Mouse (Mus musculus): ENCODE results near the gene Iqck. TPM values are rescaled to one million over a fixed set of nuclear protein-coding genes. Genes with fewer than 3 reads are reported as not detected.
A peak's percentile ranks its signal among the peaks of the same experiment; 100 is the strongest.

Iqck gene
- polyA plus RNA-seq (2015; fragmentation: Nextera tagmentation; extraction: Ambion mirVana), result 3.9 and 4.5 TPM in 2 replicates

DNA sequence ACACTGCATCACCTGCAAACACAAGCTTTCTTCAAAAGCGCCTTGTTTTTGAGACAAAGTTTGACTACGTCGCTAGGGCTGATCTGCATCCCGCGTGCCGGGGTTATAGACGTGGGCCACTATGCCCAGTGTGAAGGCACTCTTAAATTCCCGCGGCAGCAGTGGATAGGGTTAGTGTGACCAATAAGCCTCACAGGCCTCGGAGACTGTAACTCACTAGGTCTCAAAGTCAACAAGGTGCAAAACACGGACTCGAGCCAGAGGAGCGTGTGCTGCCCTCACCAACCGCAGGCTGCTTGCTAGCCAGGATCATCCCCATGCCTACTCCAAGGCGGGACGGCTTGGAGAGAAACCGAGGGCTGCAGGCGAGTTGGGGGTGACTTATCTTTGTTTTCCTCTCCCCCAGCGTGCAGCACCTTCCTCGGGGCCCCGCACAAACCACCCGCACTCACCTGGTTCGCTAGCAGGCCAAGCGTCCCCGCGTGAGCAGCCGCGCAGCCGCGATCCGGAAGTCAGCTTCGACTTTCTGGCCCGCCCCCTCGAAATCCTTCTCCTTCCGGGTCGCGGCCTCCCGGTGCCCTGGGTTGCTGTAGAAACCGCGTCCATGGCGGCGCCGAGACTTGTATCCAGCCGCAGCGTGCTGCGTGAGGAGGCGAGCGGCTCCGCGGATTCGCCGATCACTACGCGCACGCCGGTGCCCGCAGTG lies at the start of gene Iqck:
Iqck (plus strand) TSS at position 582 of the 706 bp plus-strand sequence.
- Histone ChIP-seq H3K9me3 (ENCODE audit: control insufficient read depth, low read length) (no peaks in the 10 kb centered on the region), H3K4me2 (ENCODE audit: low read length) (peak within 1 kb of the TSS; percentile 91), H3K9ac (replicated peaks; ENCODE audit: low read depth, low read length) (peak within 1 kb of the TSS; percentile 68), H3K4me3 (replicated peaks; ENCODE audit: low read length) (peak within 1 kb of the TSS; percentile 81), H3K27me3 (replicated peaks; ENCODE audit: control insufficient read depth, insufficient read depth, low read length) (no peaks in the 10 kb centered on the region), H3K36me3 (ENCODE audit: control insufficient read depth, insufficient read depth) (0 out of 2 replicates have a peak, but pooled peaks cover 2% of the 10 kb centered on the region), H3K27ac (ENCODE audit: low read length) (peak within 1 kb of the TSS; percentile 81), H3K4me1 (replicated peaks; ENCODE audit: control insufficient read depth, insufficient read depth, low read length) (peaks cover 21% of the 10 kb centered on the region)
- WGBS, result under 1% methylated on average over 57 of the region's 57 CpGs
- peak; percentile 99 for ATAC-seq

DNA sequence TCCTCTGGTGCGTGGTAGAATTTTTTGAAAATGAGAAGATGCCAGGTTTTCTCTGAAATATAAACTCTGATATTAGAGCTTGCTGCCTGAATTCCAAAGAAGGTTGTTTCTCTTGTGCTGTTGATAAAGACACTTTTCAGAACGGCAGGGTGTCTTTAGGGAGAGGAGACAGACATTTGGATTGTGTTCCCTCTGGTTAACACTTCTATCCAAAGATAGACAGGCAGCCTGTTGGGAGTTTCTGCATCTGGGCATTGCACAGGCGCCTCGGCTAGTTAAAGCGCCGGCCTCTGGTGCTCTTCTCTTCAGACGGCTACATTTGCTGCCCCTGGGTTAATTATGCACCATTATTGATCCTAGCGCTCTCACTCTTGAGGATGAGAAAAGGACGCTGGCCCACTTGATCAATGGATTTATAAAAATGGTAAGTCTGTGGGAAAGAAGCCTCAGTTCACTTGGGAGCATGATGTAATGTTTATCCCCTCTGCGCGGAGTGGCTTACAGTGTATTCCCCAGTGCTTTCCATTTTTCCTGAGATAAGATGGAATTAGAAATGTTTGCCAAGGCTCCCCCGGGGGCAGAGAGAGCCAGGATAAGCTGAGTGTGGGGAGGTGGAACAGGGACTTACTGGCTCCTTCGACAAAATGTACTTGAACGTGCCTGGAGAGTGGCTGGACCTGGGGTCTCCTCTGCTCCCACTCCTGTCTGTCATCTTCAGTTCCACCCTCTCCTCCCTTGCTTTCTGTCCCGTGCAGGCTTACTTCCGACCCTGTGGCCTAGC lies 48.7 kb upstream of the Iqck start:
- no peak overlapping the region for H3K4me3 ChIP-seq (replicated peaks; ENCODE audit: low read length)
- 60% methylated on average over 16 of the region's 16 CpGs for WGBS
- no peaks in the 10 kb centered on the region for H3K27me3 ChIP-seq (replicated peaks; ENCODE audit: control insufficient read depth, insufficient read depth, low read length)
- H3K36me3 ChIP-seq (ENCODE audit: control insufficient read depth, insufficient read depth), result peaks cover 12% of the 10 kb centered on the region
- H3K9ac ChIP-seq (replicated peaks; ENCODE audit: low read depth, low read length), result no peak overlapping the region
- H3K27ac ChIP-seq (ENCODE audit: low read length), result peak overlapping the region; percentile 61
- ATAC-seq, result 0 out of 2 replicates have a peak, but pooled peaks have one; percentile 18
- H3K4me1 ChIP-seq (replicated peaks; ENCODE audit: control insufficient read depth, insufficient read depth, low read length), result peaks cover 8% of the 10 kb centered on the region
- H3K9me3 ChIP-seq (ENCODE audit: control insufficient read depth, low read length), result no peaks in the 10 kb centered on the region
- no peak overlapping the region for H3K4me2 ChIP-seq (ENCODE audit: low read length)

DNA sequence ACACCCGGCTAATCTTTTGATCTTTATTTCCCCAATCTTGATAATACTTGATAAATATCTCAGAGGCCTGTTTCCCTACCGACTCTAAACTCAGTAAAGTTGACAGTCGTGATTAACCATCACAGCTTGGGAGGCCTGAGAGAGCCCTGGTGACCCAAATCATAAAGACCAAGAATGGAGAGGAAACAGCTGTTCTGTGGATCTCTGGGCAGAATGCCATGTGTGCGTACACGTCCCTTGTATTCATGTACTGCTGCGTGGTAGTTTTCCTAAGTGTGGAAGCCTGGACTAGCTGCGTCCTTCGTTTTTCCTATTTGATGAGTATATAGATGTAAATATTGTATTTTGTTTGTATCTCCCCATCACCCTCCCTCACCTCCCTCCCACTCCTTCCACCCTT lies 47.7 kb upstream of the Iqck start:
- Histone ChIP-seq H3K4me2 (ENCODE audit: low read length) (no peak overlapping the region), H3K4me3 (replicated peaks; ENCODE audit: low read length) (no peak overlapping the region), H3K27me3 (replicated peaks; ENCODE audit: control insufficient read depth, insufficient read depth, low read length) (no peaks in the 10 kb centered on the region), H3K27ac (ENCODE audit: low read length) (no peak overlapping the region), H3K36me3 (ENCODE audit: control insufficient read depth, insufficient read depth) (peaks cover 8% of the 10 kb centered on the region), H3K4me1 (replicated peaks; ENCODE audit: control insufficient read depth, insufficient read depth, low read length) (peaks cover 8% of the 10 kb centered on the region), H3K9ac (replicated peaks; ENCODE audit: low read depth, low read length) (no peak overlapping the region), H3K9me3 (ENCODE audit: control insufficient read depth, low read length) (no peaks in the 10 kb centered on the region)
- ATAC-seq, result no peak
- 75% methylated on average over 8 of the region's 8 CpGs for WGBS

DNA sequence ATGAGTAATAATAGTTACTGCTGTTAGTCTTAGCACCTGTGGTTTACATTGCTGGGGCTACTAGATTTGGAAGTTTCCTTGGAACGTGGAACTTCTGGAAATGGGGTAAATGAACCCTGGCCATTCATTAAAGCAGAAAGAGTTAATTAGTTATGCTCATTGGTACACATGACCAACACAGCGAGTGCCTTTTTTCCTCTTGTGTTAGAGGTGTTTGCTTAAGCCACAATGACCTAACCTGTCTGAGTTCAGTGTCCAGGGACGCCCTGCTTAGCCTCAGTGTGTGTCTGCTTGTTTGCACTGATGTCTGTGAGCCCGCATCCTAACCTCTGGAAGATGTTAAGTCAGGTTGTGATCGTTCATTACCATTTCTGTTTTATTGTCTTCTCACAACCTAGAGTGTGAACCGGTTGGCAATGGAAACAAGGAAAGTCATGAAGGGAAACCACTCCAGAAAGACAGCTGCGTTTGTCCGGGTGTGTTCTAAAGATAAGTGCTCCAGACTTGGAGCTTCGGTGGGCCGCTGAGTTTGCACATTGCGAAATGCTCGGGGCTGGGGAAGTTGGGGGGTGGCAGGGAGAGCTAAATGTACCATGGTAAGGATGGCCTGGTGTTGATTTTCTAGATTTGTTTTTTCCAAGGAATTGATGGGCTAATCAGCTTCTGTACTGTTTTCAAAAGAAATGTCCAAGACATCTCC lies 44.0 kb upstream of the Iqck start:
- H3K4me2 ChIP-seq (ENCODE audit: low read length), result no peak overlapping the region
- no peak for ATAC-seq
- no peaks in the 10 kb centered on the region for H3K9me3 ChIP-seq (ENCODE audit: control insufficient read depth, low read length)
- H3K27me3 ChIP-seq (replicated peaks; ENCODE audit: control insufficient read depth, insufficient read depth, low read length), result no peaks in the 10 kb centered on the region
- no peak overlapping the region for H3K4me3 ChIP-seq (replicated peaks; ENCODE audit: low read length)
- no peak overlapping the region for H3K9ac ChIP-seq (replicated peaks; ENCODE audit: low read depth, low read length)
- no peak overlapping the region for H3K27ac ChIP-seq (ENCODE audit: low read length)
- peaks cover 6% of the 10 kb centered on the region for H3K4me1 ChIP-seq (replicated peaks; ENCODE audit: control insufficient read depth, insufficient read depth, low read length)
- peaks cover 12% of the 10 kb centered on the region for H3K36me3 ChIP-seq (ENCODE audit: control insufficient read depth, insufficient read depth)
- 85% methylated on average over 12 of the region's 12 CpGs for WGBS

DNA sequence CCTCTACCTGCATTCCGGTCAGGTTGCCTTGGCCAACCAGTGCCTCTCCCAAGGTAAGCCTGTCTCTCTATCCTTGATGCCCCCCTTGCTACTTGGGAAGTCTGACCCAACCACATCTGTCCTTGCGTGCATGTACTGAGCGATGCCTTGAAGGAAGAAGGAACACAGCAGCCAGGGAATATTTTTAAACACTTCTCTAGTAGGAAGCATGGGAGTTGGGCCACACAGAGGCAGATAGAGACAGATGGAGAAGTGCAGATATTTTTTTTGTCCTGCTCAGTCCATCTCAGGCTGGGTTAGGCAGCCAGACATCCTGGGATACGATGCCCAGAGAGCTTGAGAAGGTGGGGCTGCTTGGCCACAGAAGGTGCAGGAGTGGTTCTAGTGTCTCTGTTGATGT lies 42.0 kb upstream of the Iqck start:
- Histone ChIP-seq H3K4me3 (replicated peaks; ENCODE audit: low read length) (no peak overlapping the region), H3K27ac (ENCODE audit: low read length) (no peak overlapping the region), H3K9me3 (ENCODE audit: control insufficient read depth, low read length) (no peaks in the 10 kb centered on the region), H3K27me3 (replicated peaks; ENCODE audit: control insufficient read depth, insufficient read depth, low read length) (no peaks in the 10 kb centered on the region), H3K9ac (replicated peaks; ENCODE audit: low read depth, low read length) (no peak overlapping the region), H3K4me2 (ENCODE audit: low read length) (no peak overlapping the region), H3K36me3 (ENCODE audit: control insufficient read depth, insufficient read depth) (peaks cover 12% of the 10 kb centered on the region), H3K4me1 (replicated peaks; ENCODE audit: control insufficient read depth, insufficient read depth, low read length) (no peaks in the 10 kb centered on the region)
- ATAC-seq, result no peak
- 95% methylated on average over 4 of the region's 4 CpGs for WGBS

DNA sequence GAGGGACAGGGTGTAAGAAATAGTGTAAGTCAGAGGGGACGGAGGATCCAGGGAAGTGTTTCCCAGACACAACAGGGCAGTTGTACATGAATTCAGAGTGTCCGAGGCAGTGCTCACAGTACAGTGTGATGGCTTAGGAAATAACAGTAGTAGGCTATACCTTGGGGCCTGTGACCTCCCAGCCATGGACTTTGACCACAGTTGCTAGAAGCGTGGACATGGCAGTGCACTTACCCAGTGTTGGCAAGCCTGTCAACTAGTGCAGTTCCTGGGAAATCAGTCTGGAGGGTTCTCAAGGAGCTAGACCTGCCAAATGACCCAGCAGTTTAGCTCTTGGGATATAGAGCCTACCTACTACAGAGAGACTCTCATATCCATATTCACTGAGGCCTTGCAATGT lies 39.3 kb upstream of the Iqck start:
- ATAC-seq, result no peak
- H3K4me3 ChIP-seq (replicated peaks; ENCODE audit: low read length), result no peak overlapping the region
- peaks cover 10% of the 10 kb centered on the region for H3K36me3 ChIP-seq (ENCODE audit: control insufficient read depth, insufficient read depth)
- H3K9me3 ChIP-seq (ENCODE audit: control insufficient read depth, low read length), result no peaks in the 10 kb centered on the region
- 94% methylated on average over 3 of the region's 3 CpGs for WGBS
- no peak overlapping the region for H3K4me2 ChIP-seq (ENCODE audit: low read length)
- no peaks in the 10 kb centered on the region for H3K4me1 ChIP-seq (replicated peaks; ENCODE audit: control insufficient read depth, insufficient read depth, low read length)
- no peak overlapping the region for H3K9ac ChIP-seq (replicated peaks; ENCODE audit: low read depth, low read length)
- H3K27me3 ChIP-seq (replicated peaks; ENCODE audit: control insufficient read depth, insufficient read depth, low read length), result no peaks in the 10 kb centered on the region
- no peak overlapping the region for H3K27ac ChIP-seq (ENCODE audit: low read length)

DNA sequence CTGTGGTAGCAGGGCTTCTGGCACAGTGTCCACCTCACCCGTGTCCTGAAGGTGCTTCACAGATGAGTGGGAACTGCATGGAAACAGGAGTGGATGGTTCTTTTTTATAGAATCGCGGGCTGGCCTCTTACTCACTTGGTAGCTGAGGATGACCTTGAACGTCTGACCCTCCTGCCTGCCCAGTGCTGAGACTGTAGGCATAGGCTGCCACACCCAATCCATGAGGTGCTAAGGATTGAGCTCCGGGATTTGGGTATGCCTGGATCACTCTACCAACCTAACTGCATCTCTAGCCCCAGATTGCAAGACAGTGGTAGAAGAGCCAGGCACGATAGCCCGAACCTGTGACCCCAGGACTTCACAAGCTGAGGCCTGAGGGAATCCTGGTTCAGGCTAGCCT lies 37.8 kb upstream of the Iqck start:
- H3K4me3 ChIP-seq (replicated peaks; ENCODE audit: low read length), result no peak overlapping the region
- H3K4me1 ChIP-seq (replicated peaks; ENCODE audit: control insufficient read depth, insufficient read depth, low read length), result no peaks in the 10 kb centered on the region
- H3K36me3 ChIP-seq (ENCODE audit: control insufficient read depth, insufficient read depth), result peaks cover 10% of the 10 kb centered on the region
- no peak overlapping the region for H3K9ac ChIP-seq (replicated peaks; ENCODE audit: low read depth, low read length)
- no peak overlapping the region for H3K27ac ChIP-seq (ENCODE audit: low read length)
- H3K9me3 ChIP-seq (ENCODE audit: control insufficient read depth, low read length), result no peaks in the 10 kb centered on the region
- ATAC-seq, result no peak
- 96% methylated on average over 7 of the region's 7 CpGs for WGBS
- no peaks in the 10 kb centered on the region for H3K27me3 ChIP-seq (replicated peaks; ENCODE audit: control insufficient read depth, insufficient read depth, low read length)
- no peak overlapping the region for H3K4me2 ChIP-seq (ENCODE audit: low read length)

DNA sequence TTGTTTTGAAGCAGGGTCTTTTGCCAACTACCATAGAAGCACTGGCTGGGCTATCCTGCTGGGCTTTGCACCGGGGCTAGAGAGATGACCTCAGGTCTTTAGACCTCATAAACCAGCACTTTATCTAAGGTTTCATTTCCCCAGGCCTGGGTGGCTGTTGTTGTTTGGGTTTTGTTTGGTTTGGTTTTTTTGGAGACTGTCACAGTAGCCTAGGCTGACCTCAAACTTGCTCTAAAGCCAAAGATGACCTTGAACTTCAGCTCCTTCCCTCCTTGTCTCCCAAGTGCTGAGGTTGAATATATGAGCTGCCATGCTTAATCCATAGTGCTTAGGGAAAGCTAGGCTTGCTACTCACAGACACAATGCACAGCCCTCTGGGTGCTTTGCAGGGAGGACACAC lies 35.9 kb upstream of the Iqck start:
- 100% methylated on average over 1 of the region's 1 CpGs for WGBS
- no peak overlapping the region for H3K4me2 ChIP-seq (ENCODE audit: low read length)
- H3K27ac ChIP-seq (ENCODE audit: low read length), result no peak overlapping the region
- ATAC-seq, result no peak
- H3K4me1 ChIP-seq (replicated peaks; ENCODE audit: control insufficient read depth, insufficient read depth, low read length), result no peaks in the 10 kb centered on the region
- no peaks in the 10 kb centered on the region for H3K27me3 ChIP-seq (replicated peaks; ENCODE audit: control insufficient read depth, insufficient read depth, low read length)
- H3K36me3 ChIP-seq (ENCODE audit: control insufficient read depth, insufficient read depth), result peaks cover 2% of the 10 kb centered on the region; the same call in 1 of the 2 replicates
- H3K9me3 ChIP-seq (ENCODE audit: control insufficient read depth, low read length), result no peaks in the 10 kb centered on the region
- H3K9ac ChIP-seq (replicated peaks; ENCODE audit: low read depth, low read length), result no peak overlapping the region
- H3K4me3 ChIP-seq (replicated peaks; ENCODE audit: low read length), result no peak overlapping the region

DNA sequence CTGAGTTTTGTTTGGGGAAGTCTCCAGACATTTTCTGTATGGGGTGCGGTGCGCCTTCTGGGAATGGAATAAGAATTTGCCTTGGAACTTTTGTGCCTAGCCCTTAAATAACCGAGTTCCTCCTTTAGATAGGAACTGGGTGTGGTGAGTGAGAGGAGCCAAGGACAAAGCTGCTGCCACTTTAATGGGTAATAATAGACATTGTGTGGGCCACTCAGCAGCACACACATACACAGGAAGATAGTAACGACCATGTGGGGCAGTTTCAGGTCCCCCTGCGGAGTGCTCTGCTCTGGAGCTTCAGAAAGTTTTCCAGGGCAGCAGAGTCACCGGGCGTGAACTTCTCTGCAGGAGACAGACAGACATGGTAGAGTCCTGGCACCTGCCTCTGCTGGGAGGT lies 34.2 kb upstream of the Iqck start:
- Histone ChIP-seq H3K4me2 (ENCODE audit: low read length) (no peak overlapping the region), H3K9ac (replicated peaks; ENCODE audit: low read depth, low read length) (no peak overlapping the region), H3K27me3 (replicated peaks; ENCODE audit: control insufficient read depth, insufficient read depth, low read length) (no peaks in the 10 kb centered on the region), H3K4me1 (replicated peaks; ENCODE audit: control insufficient read depth, insufficient read depth, low read length) (no peaks in the 10 kb centered on the region), H3K4me3 (replicated peaks; ENCODE audit: low read length) (no peak overlapping the region), H3K27ac (ENCODE audit: low read length) (no peak overlapping the region), H3K36me3 (ENCODE audit: control insufficient read depth, insufficient read depth) (no peaks in the 10 kb centered on the region; the same call in 1 of the 2 replicates), H3K9me3 (ENCODE audit: control insufficient read depth, low read length) (no peaks in the 10 kb centered on the region)
- ATAC-seq, result no peak
- WGBS, result 73% methylated on average over 7 of the region's 7 CpGs
